Mouse (Mus musculus) C2C12 (cell line): ENCODE results near the gene Nfix. TPM values are rescaled to one million over a fixed set of nuclear protein-coding genes. Genes with fewer than 3 reads are reported as not detected.

ENCODE experiments used
- H3K27me3 ChIP-seq: one replicate; pipeline ENCODE4 v1.6.1; 2011; ENCODE audit not compliant: control insufficient read depth, insufficient read depth, insufficient read length
- H3K36me3 ChIP-seq: one replicate; pipeline ENCODE4 v1.6.1; 2011; ENCODE audit not compliant: control insufficient read depth, insufficient read depth
- H3K4me3 ChIP-seq: one replicate; pipeline ENCODE4 v1.5.1; 2011; ENCODE audit warnings: mild to moderate bottlenecking, control low read depth; ENCODE audit not compliant: poor library complexity, insufficient read depth, severe bottlenecking
- H3K79me2 ChIP-seq: one replicate; pipeline ENCODE4 v1.6.1; 2011; ENCODE audit not compliant: control insufficient read depth, insufficient read depth
- H3K79me3 ChIP-seq: one replicate; pipeline ENCODE4 v1.6.1; 2011; ENCODE audit warnings: low read depth, control low read depth
- H3ac ChIP-seq: one replicate; pipeline ENCODE3; 2011; ENCODE audit warnings: low read depth; ENCODE audit not compliant: control insufficient read depth, insufficient read length
- CEBPB ChIP-seq: IDR thresholded peaks from one replicate; pipeline ENCODE4 v1.6.1; 2011; ENCODE audit warnings: low read depth, mild to moderate bottlenecking, control low read depth, moderate library complexity
- CTCF ChIP-seq: IDR thresholded peaks from one replicate; pipeline ENCODE4 v1.5.1; 2011; ENCODE audit not compliant: control insufficient read depth, insufficient read depth, insufficient read length
- FOSL1 ChIP-seq: IDR thresholded peaks from one replicate; pipeline ENCODE4 v1.8.0; 2011; ENCODE audit warnings: mild to moderate bottlenecking, low read length; ENCODE audit not compliant: poor library complexity, insufficient read depth, severe bottlenecking
- MAX ChIP-seq: IDR thresholded peaks from one replicate; pipeline ENCODE4 v1.6.1; 2011; ENCODE audit warnings: mild to moderate bottlenecking, control low read depth
- MYOD1 ChIP-seq: IDR thresholded peaks from one replicate; pipeline ENCODE4 v1.6.1; 2011; ENCODE audit warnings: low read depth; ENCODE audit not compliant: control insufficient read depth, insufficient read length
- MYOG ChIP-seq: IDR thresholded peaks from one replicate; pipeline ENCODE4 v1.6.1; 2011; ENCODE audit not compliant: control insufficient read depth, insufficient read length; ENCODE audit errors: extremely low read depth
- USF1 ChIP-seq: IDR thresholded peaks from one replicate; pipeline ENCODE4 v1.6.1; 2011; ENCODE audit warnings: low read depth, mild to moderate bottlenecking, control low read depth, moderate library complexity
- polyA plus RNA-seq: library from polyadenylated mRNA; unstranded; fragments of >200 nt; fragmentation: generic; extraction: Trizol; gene quantifications from one replicate; pipeline ENCODE4 v1.2.1, GENCODE M21; 2012; ENCODE audit warnings: missing spikeins

The Nfix gene
- polyA plus RNA-seq, 1 experiment, result 50.7 TPM

DNA sequence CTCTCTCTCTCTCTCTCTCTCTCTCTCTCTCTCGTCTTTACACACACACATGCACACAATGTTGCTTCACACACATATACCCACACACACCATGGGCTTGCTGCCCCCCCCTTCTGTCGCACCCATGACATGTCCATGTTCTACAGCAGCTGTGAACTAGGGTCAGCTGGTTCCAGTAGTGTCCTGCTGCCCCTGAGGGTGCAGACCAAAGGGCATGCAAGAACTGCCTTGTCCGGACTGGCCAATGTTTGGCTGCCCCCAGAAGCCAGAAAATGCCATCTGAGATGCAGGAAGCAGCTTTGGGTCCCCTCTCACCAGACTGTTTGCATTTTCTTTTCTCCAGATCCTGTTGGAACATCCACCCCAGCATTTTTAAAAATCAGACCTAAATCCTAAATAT is 27.5 kb downstream of the Nfix start:
- TF ChIP-seq FOSL1, result no peak
- TF ChIP-seq USF1, result no peak
- no peak for TF ChIP-seq CTCF
- no peak for TF ChIP-seq MAX
- TF ChIP-seq MYOD1, result no peak
- TF ChIP-seq CEBPB, result no peak
- no peak for TF ChIP-seq MYOG
- Histone ChIP-seq H3K27me3 (no peaks in the 10 kb centered on the region), H3K79me2 (peaks cover 93% of the 10 kb centered on the region), H3K4me3 (no peak overlapping the region), H3ac (no peak overlapping the region), H3K36me3 (peaks cover 22% of the 10 kb centered on the region), H3K79me3 (peaks cover 40% of the 10 kb centered on the region)

- H3K4me3 ChIP-seq, result no peak overlapping the region
- H3K79me3 ChIP-seq, result peaks cover 35% of the 10 kb centered on the region
- H3K27me3 ChIP-seq, result no peaks in the 10 kb centered on the region
- no peak for TF ChIP-seq MAX
- TF ChIP-seq FOSL1, result no peak
- TF ChIP-seq USF1, result no peak
- no peak for TF ChIP-seq MYOG
- no peak for TF ChIP-seq MYOD1
- TF ChIP-seq CEBPB, result no peak
- no peak for TF ChIP-seq CTCF
- peaks cover 91% of the 10 kb centered on the region for H3K79me2 ChIP-seq
- peaks cover 29% of the 10 kb centered on the region for H3K36me3 ChIP-seq
- H3ac ChIP-seq, result no peak overlapping the region
Observed at GRCm38 (mm10) chr8:84771941-84772378, 28.2 kb downstream of the Nfix start.

DNA sequence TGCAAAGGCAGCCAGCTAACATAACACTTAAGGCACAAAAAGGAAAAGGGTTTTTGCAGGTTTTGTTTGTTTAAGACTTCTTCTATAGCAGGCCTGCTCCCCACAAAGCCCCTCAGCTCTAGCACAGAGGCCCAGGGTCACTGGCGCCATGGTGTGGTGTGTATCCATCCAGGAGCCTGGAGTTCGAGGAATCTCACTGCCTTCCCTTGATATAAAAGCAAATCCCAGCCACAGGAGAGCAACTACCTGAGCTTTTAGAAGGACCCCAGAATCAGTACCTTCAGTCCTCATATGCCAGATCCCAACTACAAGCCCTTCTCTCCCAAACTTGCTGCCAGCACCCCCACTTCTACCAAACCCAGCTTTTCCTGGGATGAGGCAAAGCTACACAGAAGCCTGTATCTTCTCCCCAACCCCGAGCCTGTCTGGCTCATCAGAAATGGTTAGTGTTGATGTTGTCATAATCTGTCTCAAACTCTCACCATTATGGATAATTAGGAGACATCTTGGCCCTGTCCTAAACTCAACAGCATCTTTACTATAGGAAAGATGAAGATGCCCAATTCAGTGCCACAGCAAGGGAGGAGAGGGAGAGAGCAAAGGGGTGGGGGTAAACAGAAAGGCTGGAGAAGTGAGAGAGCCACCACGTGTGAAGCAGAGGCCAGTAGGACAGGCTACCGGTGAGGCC is 29.0 kb downstream of the Nfix start:
- Histone ChIP-seq H3K4me3 (no peak overlapping the region), H3K36me3 (peaks cover 31% of the 10 kb centered on the region)

GRCm38 (mm10) chr8:84770100-84770953 is 29.8 kb downstream of the Nfix start:
- H3K79me2 ChIP-seq, result peaks cover 90% of the 10 kb centered on the region
- TF ChIP-seq CEBPB, result no peak
- no peak for TF ChIP-seq MYOG
- TF ChIP-seq FOSL1, result no peak
- no peak for TF ChIP-seq MAX
- no peak for TF ChIP-seq MYOD1
- TF ChIP-seq USF1, result no peak
- no peak for TF ChIP-seq CTCF
- H3K79me3 ChIP-seq, result peaks cover 24% of the 10 kb centered on the region
- no peak overlapping the region for H3K4me3 ChIP-seq
- peaks cover 31% of the 10 kb centered on the region for H3K36me3 ChIP-seq
- no peaks in the 10 kb centered on the region for H3K27me3 ChIP-seq
- H3ac ChIP-seq, result no peak overlapping the region

More for the DNA sequence above, 29.0 kb downstream of the Nfix start:
- TF ChIP-seq CTCF, result no peak
- no peak for TF ChIP-seq USF1
- TF ChIP-seq MYOD1, result no peak
- no peak for TF ChIP-seq MYOG
- no peak for TF ChIP-seq FOSL1
- TF ChIP-seq CEBPB, result no peak
- TF ChIP-seq MAX, result no peak
- peaks cover 90% of the 10 kb centered on the region for H3K79me2 ChIP-seq
- peaks cover 27% of the 10 kb centered on the region for H3K79me3 ChIP-seq
- H3K27me3 ChIP-seq, result no peaks in the 10 kb centered on the region
- H3ac ChIP-seq, result no peak overlapping the region

DNA sequence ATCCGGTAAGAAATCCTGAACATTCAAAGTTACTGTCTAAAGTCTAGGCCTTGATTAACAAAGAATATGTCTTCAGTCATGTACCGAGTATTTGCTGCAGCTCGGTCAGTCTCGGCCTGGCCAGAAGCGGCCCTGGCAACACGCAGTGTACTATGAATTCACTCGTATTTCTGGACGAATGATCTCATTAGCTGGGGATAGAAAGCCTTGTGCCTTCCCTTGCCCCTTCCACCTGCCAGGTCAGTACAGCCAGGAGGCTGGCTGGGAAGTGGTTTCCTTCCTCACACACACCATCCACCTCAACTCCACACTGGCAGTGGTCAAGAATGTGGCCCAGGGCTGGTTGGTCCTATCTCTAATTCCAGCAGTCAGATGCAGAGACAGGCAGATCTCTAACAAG is 30.8 kb downstream of the Nfix start:
- H3ac ChIP-seq, result no peak overlapping the region
- peaks cover 22% of the 10 kb centered on the region for H3K79me3 ChIP-seq
- H3K36me3 ChIP-seq, result peaks cover 31% of the 10 kb centered on the region
- no peaks in the 10 kb centered on the region for H3K27me3 ChIP-seq
- H3K79me2 ChIP-seq, result peaks cover 90% of the 10 kb centered on the region
- TF ChIP-seq MYOD1 (no peak), MYOG (no peak), CTCF (no peak), FOSL1 (no peak), MAX (no peak), USF1 (no peak), CEBPB (no peak)
- no peak overlapping the region for H3K4me3 ChIP-seq
